Mouse (Mus musculus) liver, embryonic 13.5 days (tissue): Measurements from ENCODE around the gene Pgd. TPM values are rescaled to one million over a fixed set of nuclear protein-coding genes. Genes with fewer than 3 reads are reported as not detected.

Experiments
- ATAC-seq: fragments of 200-750 bp; cut with Nextera tagmentation; 2 replicates; pipeline ENCODE4 v1.8.0; 2017; ENCODE audit warnings: low read depth, mild to moderate bottlenecking, moderate number of reproducible peaks, moderate library complexity
- DNase-seq: peaks from one replicate; pipeline ENCODE4 v3.0.0; 2022
- H3K27ac ChIP-seq: fragments of 300-500 bp; sonication (generic); 2 replicates; pipeline ENCODE4 v1.5.1; 2015; ENCODE audit warnings: moderate library complexity, mild to moderate bottlenecking, inconsistent platforms
- H3K27me3 ChIP-seq: fragments of 300-500 bp; sonication (generic); 2 replicates; pipeline ENCODE4 v1.6.1; 2015; ENCODE audit warnings: mild to moderate bottlenecking, inconsistent platforms
- H3K36me3 ChIP-seq: fragments of 300-500 bp; sonication (generic); 2 replicates; pipeline ENCODE4 v1.6.1; 2015; ENCODE audit warnings: mild to moderate bottlenecking, inconsistent platforms
- H3K4me1 ChIP-seq: fragments of 300-500 bp; sonication (generic); replicated peaks from 2 replicates; pipeline ENCODE4 v1.6.1; 2015; ENCODE audit warnings: inconsistent platforms
- H3K4me2 ChIP-seq: fragments of 300-500 bp; sonication (generic); 2 replicates; pipeline ENCODE4 v1.6.1; 2015; ENCODE audit warnings: inconsistent platforms, mild to moderate bottlenecking, moderate library complexity
- H3K4me3 ChIP-seq: fragments of 300-500 bp; sonication (generic); replicated peaks from 2 replicates; pipeline ENCODE4 v1.5.1; 2015; ENCODE audit warnings: mild to moderate bottlenecking, inconsistent platforms
- H3K9ac ChIP-seq: fragments of 300-500 bp; sonication (generic); 2 replicates; pipeline ENCODE4 v1.6.1; 2015; ENCODE audit warnings: mild to moderate bottlenecking, inconsistent platforms
- H3K9me3 ChIP-seq: fragments of 300-500 bp; sonication (generic); replicated peaks from 2 replicates; pipeline ENCODE4 v1.6.1; 2016; ENCODE audit warnings: inconsistent platforms
- WGBS: fragments of 180-500 bp; shearing (Covaris S2); methylation state at CpG from one replicate; pipeline ENCODE4 v1.1.7; 2015; ENCODE audit not compliant: insufficient replicate concordance; 5-methylcytosine and 5-hydroxymethylcytosine counted together
- polyA plus RNA-seq: library from polyadenylated mRNA; unstranded; fragments of >200 nt; fragmentation: Nextera tagmentation; extraction: Ambion mirVana; gene quantifications from 2 replicates; pipeline ENCODE4 v1.2.1, GENCODE M21; 2015

Gene Pgd
- polyA plus RNA-seq, 1 experiment from 2014 or later, result 74.7 TPM

GRCm38 (mm10) chr4:149168016-149168415, 1.4 kb upstream of the Pgd start:
- Histone ChIP-seq H3K9me3 (no peaks in the 10 kb centered on the region), H3K9ac (peak overlapping the region; percentile 51), H3K4me2 (peak overlapping the region; percentile 96), H3K4me3 (peak overlapping the region; percentile 85), H3K4me1 (peaks cover 76% of the 10 kb centered on the region), H3K27me3 (no peaks in the 10 kb centered on the region), H3K27ac (peak overlapping the region; percentile 41; the same call in 1 of the 2 replicates), H3K36me3 (peaks cover 15% of the 10 kb centered on the region)
- 12% methylated on average over 2 of the region's 2 CpGs for WGBS
- DNase-seq (no peak), ATAC-seq (no peak)

GRCm38 (mm10) chr4:149166957-149167611, 513 bp upstream of the Pgd start:
- Histone ChIP-seq H3K36me3 (peaks cover 24% of the 10 kb centered on the region), H3K27ac (peak overlapping the region; percentile 73), H3K27me3 (no peaks in the 10 kb centered on the region), H3K4me2 (peak overlapping the region; percentile 96), H3K4me1 (peaks cover 71% of the 10 kb centered on the region), H3K9ac (peak overlapping the region; percentile 76), H3K4me3 (peak overlapping the region; percentile 85), H3K9me3 (no peaks in the 10 kb centered on the region)
- under 1% methylated on average over 27 of the region's 27 CpGs for WGBS
- ATAC-seq, result peak; percentile 27
- DNase-seq, result no peak

DNA sequence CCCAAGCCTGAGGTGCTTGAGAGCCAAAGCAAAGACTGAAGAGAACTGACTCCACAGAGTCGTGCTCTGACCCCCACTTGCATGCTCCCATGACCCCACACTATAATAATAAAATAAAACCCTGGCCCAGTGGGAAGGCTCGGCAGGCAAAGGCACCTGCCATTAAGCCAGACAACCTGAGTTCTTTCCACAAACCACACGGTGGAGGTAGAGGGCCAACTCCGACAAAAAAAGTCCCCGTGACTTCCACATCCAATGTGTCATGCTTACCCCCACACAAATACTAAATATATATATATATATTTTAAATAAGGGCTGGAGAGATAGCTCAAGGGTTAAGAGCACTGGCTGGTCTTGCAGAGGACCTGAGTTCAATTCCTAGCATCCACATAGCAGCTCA, 2.4 kb downstream of the Pgd start:
- DNase-seq (no peak), ATAC-seq (no peak)
- Histone ChIP-seq H3K9ac (no peak overlapping the region), H3K27ac (no peak overlapping the region), H3K36me3 (peaks cover 52% of the 10 kb centered on the region), H3K27me3 (no peaks in the 10 kb centered on the region), H3K4me1 (peaks cover 52% of the 10 kb centered on the region), H3K4me2 (peak overlapping the region; percentile 15; the same call in 1 of the 2 replicates), H3K4me3 (no peak overlapping the region), H3K9me3 (no peaks in the 10 kb centered on the region)
- WGBS, result 69% methylated on average over 5 of the region's 5 CpGs

DNA sequence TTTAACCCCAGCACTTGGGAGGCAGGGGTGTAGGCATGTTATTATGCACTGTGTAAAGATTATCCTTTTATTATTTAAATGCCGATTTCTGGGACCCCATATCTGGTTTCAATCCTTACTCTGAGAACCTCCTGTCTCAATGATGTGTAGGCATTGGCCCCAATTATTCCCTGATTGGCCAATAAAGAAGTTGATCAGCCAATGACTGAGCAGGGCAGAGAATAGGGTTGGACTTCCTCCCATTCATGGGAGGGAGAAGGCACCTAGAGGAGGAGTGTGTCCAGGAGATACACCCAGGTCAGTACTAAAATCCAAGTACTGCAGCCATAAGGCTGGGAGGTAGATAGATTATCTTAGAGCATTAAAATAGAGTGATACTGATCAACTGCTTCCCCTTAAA, 3.4 kb downstream of the Pgd start:
- ATAC-seq (no peak), DNase-seq (no peak)
- Histone ChIP-seq H3K27me3 (no peaks in the 10 kb centered on the region), H3K4me3 (no peak overlapping the region), H3K4me1 (peaks cover 49% of the 10 kb centered on the region), H3K36me3 (peaks cover 61% of the 10 kb centered on the region), H3K9ac (no peak overlapping the region), H3K27ac (no peak overlapping the region), H3K9me3 (no peaks in the 10 kb centered on the region), H3K4me2 (no peak overlapping the region)
- 44% methylated on average over 1 of the region's 1 CpGs for WGBS

DNA sequence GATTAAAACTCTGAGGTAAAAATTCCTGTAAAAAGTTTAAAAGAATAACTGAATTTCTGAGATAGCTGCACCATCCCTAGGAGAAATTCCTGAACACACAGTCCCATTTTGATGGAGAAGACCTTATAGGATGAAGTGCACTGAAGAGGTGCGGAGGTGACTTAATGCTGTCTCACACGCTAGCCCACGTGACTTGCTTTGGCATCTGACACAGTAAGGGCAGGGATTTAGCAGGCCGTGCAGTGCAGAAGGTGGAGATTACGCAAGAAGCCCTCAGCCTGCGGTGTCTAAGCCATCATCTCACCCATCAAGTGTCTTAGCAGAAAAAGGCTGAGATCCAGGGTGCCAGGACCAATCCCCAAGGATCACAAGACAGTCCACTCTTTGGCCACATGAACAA, 5.4 kb downstream of the Pgd start:
- no peaks in the 10 kb centered on the region for H3K27me3 ChIP-seq
- WGBS, result 75% methylated on average over 6 of the region's 6 CpGs
- ATAC-seq (no peak), DNase-seq (no peak)
- no peak overlapping the region for H3K9ac ChIP-seq
- peaks cover 80% of the 10 kb centered on the region for H3K36me3 ChIP-seq
- H3K4me1 ChIP-seq, result peaks cover 36% of the 10 kb centered on the region
- H3K4me2 ChIP-seq, result no peak overlapping the region
- H3K4me3 ChIP-seq, result no peak overlapping the region
- H3K27ac ChIP-seq, result no peak overlapping the region
- H3K9me3 ChIP-seq, result no peaks in the 10 kb centered on the region

DNA sequence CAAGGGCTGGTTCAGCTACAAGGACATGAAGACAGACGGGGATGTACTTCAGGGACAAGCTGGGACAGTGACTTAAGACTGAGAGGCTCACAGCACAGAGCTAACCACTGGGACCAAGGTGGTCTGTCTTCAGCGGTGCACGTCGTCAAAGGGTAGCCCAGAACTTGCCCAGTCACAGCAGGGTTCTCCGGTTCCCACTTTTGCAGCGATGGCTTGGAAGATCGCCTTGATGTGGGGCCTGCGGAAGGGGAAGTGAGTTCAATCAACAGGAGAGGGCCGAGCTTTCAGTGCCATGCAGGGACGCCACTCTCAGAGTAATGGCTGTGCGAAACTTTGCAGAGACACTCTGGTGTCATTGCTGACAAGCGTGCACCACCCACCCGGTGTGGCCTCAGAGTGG, 6.7 kb downstream of the Pgd start:
- peaks cover 23% of the 10 kb centered on the region for H3K4me1 ChIP-seq
- H3K4me2 ChIP-seq, result no peak overlapping the region
- ATAC-seq (no peak), DNase-seq (no peak)
- no peak overlapping the region for H3K27ac ChIP-seq
- no peak overlapping the region for H3K9ac ChIP-seq
- no peaks in the 10 kb centered on the region for H3K27me3 ChIP-seq
- no peaks in the 10 kb centered on the region for H3K9me3 ChIP-seq
- no peak overlapping the region for H3K4me3 ChIP-seq
- WGBS, result 74% methylated on average over 13 of the region's 13 CpGs
- H3K36me3 ChIP-seq, result peaks cover 88% of the 10 kb centered on the region

- H3K4me1 ChIP-seq, result peaks cover 16% of the 10 kb centered on the region
- H3K9ac ChIP-seq, result no peak overlapping the region
- DNase-seq (no peak), ATAC-seq (no peak)
- no peak overlapping the region for H3K4me2 ChIP-seq
- no peak overlapping the region for H3K4me3 ChIP-seq
- peaks cover 88% of the 10 kb centered on the region for H3K36me3 ChIP-seq
- no peak overlapping the region for H3K27ac ChIP-seq
- WGBS, result 83% methylated on average over 2 of the region's 2 CpGs
- H3K27me3 ChIP-seq, result no peaks in the 10 kb centered on the region
- no peaks in the 10 kb centered on the region for H3K9me3 ChIP-seq
These were observed 7.4 kb downstream of the Pgd start for GRCm38 (mm10) chr4:149159203-149159602.

DNA sequence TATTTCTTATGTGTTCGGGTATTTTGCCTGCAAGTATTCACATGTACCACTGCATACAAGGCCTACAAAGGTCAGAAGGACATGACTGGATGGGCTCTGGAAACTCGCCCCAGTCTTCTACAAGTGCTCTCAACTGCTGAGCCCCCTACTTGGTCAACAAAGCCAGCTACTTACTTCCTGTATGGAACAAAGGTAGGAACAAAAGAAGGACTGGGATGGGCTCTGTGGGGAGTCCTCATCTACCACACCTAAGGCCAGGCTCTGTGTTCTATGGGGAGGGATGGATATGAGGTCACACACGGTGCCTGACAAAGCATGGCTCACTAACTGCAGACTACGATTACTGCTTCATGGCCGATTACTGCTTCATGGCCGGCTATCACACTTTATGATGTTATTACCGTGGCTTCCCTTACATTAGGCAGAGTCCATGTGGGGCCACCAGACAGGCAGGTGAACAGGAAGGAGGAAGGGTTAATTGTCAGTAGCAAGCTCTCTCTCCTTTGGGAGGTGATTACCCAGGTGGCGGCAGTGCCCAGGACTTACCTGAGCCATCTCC, 9.1 kb downstream of the Pgd start:
- no peak overlapping the region for H3K27ac ChIP-seq
- peaks cover 97% of the 10 kb centered on the region for H3K36me3 ChIP-seq
- H3K4me2 ChIP-seq, result no peak overlapping the region
- ATAC-seq (no peak), DNase-seq (no peak)
- H3K9ac ChIP-seq, result no peak overlapping the region
- no peaks in the 10 kb centered on the region for H3K9me3 ChIP-seq
- H3K27me3 ChIP-seq, result no peaks in the 10 kb centered on the region
- H3K4me3 ChIP-seq, result no peak overlapping the region
- 0 out of 2 replicates have a peak, but pooled peaks cover 2% of the 10 kb centered on the region for H3K4me1 ChIP-seq
- 79% methylated on average over 8 of the region's 8 CpGs for WGBS

- Histone ChIP-seq H3K36me3 (peaks cover 99% of the 10 kb centered on the region), H3K27me3 (no peaks in the 10 kb centered on the region), H3K27ac (no peak overlapping the region), H3K9me3 (no peaks in the 10 kb centered on the region), H3K9ac (no peak overlapping the region), H3K4me3 (no peak overlapping the region), H3K4me1 (peaks cover 2% of the 10 kb centered on the region), H3K4me2 (no peak overlapping the region)
- no peak for DNase-seq
- 67% methylated on average over 6 of the region's 6 CpGs for WGBS
- peak; percentile 34; the same call in 1 of the 2 replicates for ATAC-seq
These were observed 10.9 kb downstream of the Pgd start for GRCm38 (mm10) chr4:149155711-149156110.

DNA sequence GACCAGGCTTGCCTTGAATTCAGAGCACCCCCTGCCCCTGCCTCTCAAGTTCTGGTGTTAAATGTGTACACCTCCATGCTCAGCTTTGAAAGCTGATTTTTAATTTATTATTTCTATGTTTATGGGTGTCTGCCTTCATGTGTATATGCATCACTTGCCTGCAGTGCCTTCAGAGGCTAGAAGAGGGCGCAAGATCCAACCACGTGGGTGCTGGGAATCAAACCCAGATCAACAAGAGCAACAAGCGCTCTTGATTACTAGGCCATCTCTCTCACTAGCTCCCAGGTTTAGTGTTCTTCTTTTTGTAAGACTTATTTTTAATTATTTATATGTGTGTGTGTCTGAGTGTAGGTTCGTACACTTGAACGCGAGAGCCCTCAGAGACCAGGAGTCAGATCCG, 11.7 kb downstream of the Pgd start:
- H3K4me3 ChIP-seq, result no peak overlapping the region
- H3K9ac ChIP-seq, result no peak overlapping the region
- no peaks in the 10 kb centered on the region for H3K9me3 ChIP-seq
- no peak overlapping the region for H3K27ac ChIP-seq
- peaks cover 8% of the 10 kb centered on the region for H3K4me1 ChIP-seq
- DNase-seq (no peak), ATAC-seq (no peak)
- no peaks in the 10 kb centered on the region for H3K27me3 ChIP-seq
- WGBS, result 91% methylated on average over 7 of the region's 7 CpGs
- no peak overlapping the region for H3K4me2 ChIP-seq
- peaks cover 98% of the 10 kb centered on the region for H3K36me3 ChIP-seq

- Histone ChIP-seq H3K27ac (peak overlapping the region; percentile 48), H3K4me3 (no peak overlapping the region), H3K27me3 (no peaks in the 10 kb centered on the region), H3K9ac (no peak overlapping the region), H3K4me2 (no peak overlapping the region), H3K9me3 (no peaks in the 10 kb centered on the region), H3K4me1 (peaks cover 37% of the 10 kb centered on the region), H3K36me3 (peaks cover 65% of the 10 kb centered on the region)
- WGBS, result 83% methylated on average over 11 of the region's 11 CpGs
- no peak for ATAC-seq
- DNase-seq, result no peak
These were observed 15.8 kb downstream of the Pgd start for GRCm38 (mm10) chr4:149150721-149151120.

DNA sequence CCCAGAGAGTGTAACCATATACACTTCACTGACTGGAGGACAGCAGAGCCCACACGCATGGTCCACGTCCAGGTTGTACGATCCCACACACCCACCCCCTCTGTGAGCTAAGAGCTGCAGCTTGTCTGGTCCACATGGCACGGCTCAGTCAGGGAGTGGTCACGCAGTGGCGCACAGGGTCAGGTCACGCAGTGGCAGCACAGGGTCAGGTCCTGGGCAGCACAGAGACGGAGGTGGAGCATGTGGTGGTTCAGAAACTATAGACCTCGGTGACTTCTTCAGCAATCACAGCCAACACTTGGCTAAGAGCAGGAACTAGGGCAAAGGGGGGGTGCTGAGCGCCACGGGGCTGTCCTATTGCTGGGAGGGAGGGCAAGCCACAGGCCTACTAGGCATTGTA, 16.3 kb downstream of the Pgd start:
- Histone ChIP-seq H3K27me3 (peaks cover 1% of the 10 kb centered on the region; the same call in 1 of the 2 replicates), H3K9me3 (no peaks in the 10 kb centered on the region), H3K36me3 (peaks cover 60% of the 10 kb centered on the region), H3K9ac (no peak overlapping the region), H3K4me2 (no peak overlapping the region), H3K4me3 (no peak overlapping the region), H3K27ac (peak overlapping the region; percentile 48), H3K4me1 (peaks cover 37% of the 10 kb centered on the region)
- ATAC-seq (peak; percentile 41), DNase-seq (no peak)
- WGBS, result 71% methylated on average over 11 of the region's 11 CpGs
